Comparison of ENCODE assay signal across 22 mouse cellular contexts in the genomic region with DNA sequence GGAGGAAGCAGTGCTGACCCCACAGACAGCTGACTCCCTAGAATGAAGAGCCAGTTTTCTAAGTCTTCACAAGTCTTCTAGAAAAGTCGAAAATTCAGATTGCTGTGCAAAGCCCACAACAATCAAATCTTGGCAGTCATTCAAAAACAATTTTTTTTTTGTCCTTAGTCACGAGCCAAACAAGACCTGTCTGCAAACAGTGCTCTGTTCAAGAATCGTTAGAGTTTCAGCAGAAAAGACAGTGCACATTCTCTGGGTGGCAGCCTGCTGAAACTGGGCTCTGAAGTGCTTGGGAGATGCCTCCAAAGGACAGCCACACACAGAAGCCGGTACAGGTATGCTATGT. TPM values are rescaled to one million over a fixed set of nuclear protein-coding genes. Genes with fewer than 3 reads are reported as not detected.
"Had no signal": no experiment of that assay in that cellular context is flagged by ENCODE, and none has a peak within 500 bp of the region (broad histone marks: within the 10 kb centered on the region; RNA-seq: fewer than 3 reads in every experiment).

No protein-coding gene starts in this region.

- H3K4me1 ChIP-seq: liver, embryonic 13.5 days; stomach, embryonic 15.5 days had no signal

- DNase-seq: kidney, adult 18-20 months; kidney, postnatal 10 days; layer of hippocampus, adult 9-11 months; left cerebral cortex, postnatal 4 days; liver, embryonic 13.5 days; retina, postnatal 1 day; right cerebral cortex, postnatal 25 days; spleen, adult 18-20 months; thymus, postnatal 25 days had no signal

- H3K27ac ChIP-seq: layer of hippocampus, adult 2 months; limb, embryonic 13.5 days; liver, embryonic 13.5 days; midbrain, embryonic 10.5 days; midbrain, embryonic 13.5 days; neural tube, embryonic 13.5 days; stomach, embryonic 15.5 days had no signal

- H3K9ac ChIP-seq: limb, embryonic 13.5 days; liver, embryonic 13.5 days; midbrain, embryonic 13.5 days; neural tube, embryonic 13.5 days; stomach, embryonic 15.5 days had no signal

- H3K27me3 ChIP-seq: limb, embryonic 13.5 days; liver, embryonic 13.5 days; midbrain, embryonic 13.5 days; neural tube, embryonic 13.5 days; stomach, embryonic 15.5 days had no signal

- H3K9me3 ChIP-seq: limb, embryonic 13.5 days; liver, embryonic 13.5 days; megakaryocyte, embryonic 14.5 days; midbrain, embryonic 10.5 days; midbrain, embryonic 13.5 days; neural tube, embryonic 13.5 days; stomach, embryonic 15.5 days had no signal

- H3K4me2 ChIP-seq: limb, embryonic 13.5 days; liver, embryonic 13.5 days; midbrain, embryonic 13.5 days; neural tube, embryonic 13.5 days; stomach, embryonic 15.5 days had no signal

- H3K4me3 ChIP-seq: layer of hippocampus, adult 2 months; limb, embryonic 13.5 days; liver, embryonic 13.5 days; megakaryocyte, embryonic 14.5 days; midbrain, embryonic 10.5 days; midbrain, embryonic 13.5 days; myocyte; neural tube, embryonic 13.5 days; stomach, embryonic 15.5 days had no signal

- ATAC-seq: inflammation-experienced regulatory T-cells, adult 6 months; intestine, embryonic 16.5 days; midbrain, embryonic 13.5 days; midbrain, embryonic 16.5 days had no signal

- H3K36me3 ChIP-seq: limb, embryonic 13.5 days; liver, embryonic 13.5 days; midbrain, embryonic 10.5 days; midbrain, embryonic 13.5 days; neural tube, embryonic 13.5 days; stomach, embryonic 15.5 days had no signal

RNA-seq across cellular contexts. Expression of gene Cacnb4, which starts 37.1 kb away (rescaled TPM):
- total RNA-seq: liver, adult 2 months; monocyte, adult 5-6 weeks had no signal
